Mouse (Mus musculus) MEL (cell line): ENCODE results near the gene Ficd.

ENCODE experiments used
- CTCF ChIP-seq, 3 experiments: IDR thresholded peaks in 2 of 3; conservative IDR thresholded peaks in 1 of 3; 2 replicates each; pipeline ENCODE4 v1.5.1; 2011 to 2012; ENCODE audit warnings: low read length in 3 of 3, low read depth in 2 of 3, mild to moderate bottlenecking in 2 of 3, improper control_type of control experiment in 1 of 3, inconsistent platforms in 1 of 3, mixed read lengths in 1 of 3, moderate library complexity in 1 of 3; ENCODE audit not compliant: control insufficient read depth in 1 of 3, insufficient read depth in 1 of 3, poor library complexity in 1 of 3, severe bottlenecking in 1 of 3
- ETS1 ChIP-seq: IDR thresholded peaks from 2 replicates; pipeline ENCODE4 v1.6.1; 2012; ENCODE audit warnings: low read depth, mild to moderate bottlenecking, inconsistent platforms, low read length, improper control_type of control experiment, moderate library complexity
- GATA1 ChIP-seq: IDR thresholded peaks from 2 replicates; pipeline ENCODE4 v1.6.1; 2011; ENCODE audit warnings: low read depth, low read length, improper control_type of control experiment
- MAFK ChIP-seq: IDR thresholded peaks from 2 replicates; pipeline ENCODE4 v1.6.1; 2011; ENCODE audit warnings: low read depth, mild to moderate bottlenecking, low read length, improper control_type of control experiment, borderline replicate concordance
- MAX ChIP-seq: IDR thresholded peaks from 2 replicates; pipeline ENCODE4 v1.6.1; 2011; ENCODE audit warnings: low read length, improper control_type of control experiment
- MAZ ChIP-seq: IDR thresholded peaks from 2 replicates; pipeline ENCODE4 v1.6.1; 2012; ENCODE audit warnings: low read depth, mild to moderate bottlenecking, inconsistent platforms, low read length, improper control_type of control experiment
- NELFE ChIP-seq: IDR thresholded peaks from 2 replicates; pipeline ENCODE4 v1.6.1; 2011; ENCODE audit warnings: low read depth, low read length, improper control_type of control experiment
- POLR2A ChIP-seq, 2 experiments: IDR thresholded peaks; 2 replicates each; pipeline ENCODE4 v1.6.1; 2011 to 2012; ENCODE audit warnings: low read length in 2 of 2, mild to moderate bottlenecking in 2 of 2, control low read depth in 1 of 2, improper control_type of control experiment in 1 of 2, low read depth in 1 of 2, moderate library complexity in 1 of 2; ENCODE audit not compliant: control insufficient read depth in 1 of 2, insufficient read depth in 1 of 2, poor library complexity in 1 of 2
- TAL1 ChIP-seq: IDR thresholded peaks from 2 replicates; pipeline ENCODE4 v1.6.1; 2012; ENCODE audit warnings: mild to moderate bottlenecking, inconsistent platforms, low read length, moderate library complexity, mixed read lengths
- TCF12 ChIP-seq: IDR thresholded peaks from 2 replicates; pipeline ENCODE4 v1.6.1; 2014; ENCODE audit warnings: low read depth, mild to moderate bottlenecking, inconsistent platforms, low read length, improper control_type of control experiment, moderate library complexity
- ZC3H11A ChIP-seq: IDR thresholded peaks from 2 replicates; pipeline ENCODE4 v1.6.1; 2012; ENCODE audit warnings: low read depth, mild to moderate bottlenecking, inconsistent platforms, low read length, improper control_type of control experiment

DNA sequence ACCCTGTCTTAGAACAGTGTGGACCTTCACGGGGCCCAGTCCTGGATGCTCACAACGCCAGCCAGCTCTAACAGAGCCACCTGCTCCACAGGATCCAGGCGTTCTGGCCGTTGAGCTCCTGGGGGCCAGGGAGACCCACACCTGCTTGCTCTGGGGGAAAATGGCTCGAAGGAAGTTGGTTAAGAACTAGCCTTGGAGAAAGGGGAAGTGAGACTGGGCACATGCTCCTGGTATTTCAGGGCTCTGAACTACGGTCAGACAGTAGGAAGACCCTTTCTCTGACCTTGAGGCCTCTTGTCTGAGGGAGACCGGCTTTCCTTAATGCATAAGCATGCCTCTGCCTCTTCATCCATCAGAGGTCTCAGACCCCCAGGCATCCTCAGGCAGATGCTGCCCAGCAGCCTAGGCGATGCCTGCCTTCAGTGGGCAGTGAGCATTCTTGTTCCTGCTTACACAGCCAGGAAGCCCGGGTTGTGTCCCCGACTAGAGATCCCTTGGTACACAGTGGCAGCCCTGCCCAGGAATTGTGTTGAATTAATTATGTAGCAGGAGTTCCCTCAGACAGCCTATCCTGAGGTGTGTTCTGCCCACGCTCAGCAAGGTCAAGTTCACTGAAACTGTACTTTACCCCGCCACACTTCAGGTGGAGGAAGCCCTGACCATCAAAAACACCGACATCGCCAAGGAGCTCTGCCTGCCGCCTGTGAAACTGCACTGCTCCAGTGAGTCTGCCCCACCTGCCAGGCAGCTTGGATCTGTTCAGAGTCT is 40.7 kb downstream of the Ficd start:
- TF ChIP-seq ETS1 = no peak
- no peak for TF ChIP-seq MAZ
- TF ChIP-seq GATA1 = no peak
- TF ChIP-seq CTCF (IDR thresholded peaks at IDR 0.05 in 2 of 3, conservative IDR thresholded peaks at IDR 0.05 in 1 of 3; ENCODE audit: control insufficient read depth in 1 of 3, insufficient read depth in 1 of 3, low read depth in 2 of 3, low read length in 3 of 3, poor library complexity in 1 of 3, severe bottlenecking in 1 of 3) = no peak
- no peak for TF ChIP-seq MAFK
- TF ChIP-seq TAL1 = no peak
- TF ChIP-seq TCF12 = no peak
- TF ChIP-seq NELFE = no peak
- TF ChIP-seq POLR2A (IDR thresholded peaks at IDR 0.05; ENCODE audit: control insufficient read depth in 1 of 2, insufficient read depth in 1 of 2, low read depth in 1 of 2, low read length in 2 of 2, poor library complexity in 1 of 2) = no peak
- no peak for TF ChIP-seq ZC3H11A
- no peak for TF ChIP-seq MAX
